Mouse (Mus musculus): ENCODE data around the gene Krtap8-1.

Krtap8-1 gene

DNA sequence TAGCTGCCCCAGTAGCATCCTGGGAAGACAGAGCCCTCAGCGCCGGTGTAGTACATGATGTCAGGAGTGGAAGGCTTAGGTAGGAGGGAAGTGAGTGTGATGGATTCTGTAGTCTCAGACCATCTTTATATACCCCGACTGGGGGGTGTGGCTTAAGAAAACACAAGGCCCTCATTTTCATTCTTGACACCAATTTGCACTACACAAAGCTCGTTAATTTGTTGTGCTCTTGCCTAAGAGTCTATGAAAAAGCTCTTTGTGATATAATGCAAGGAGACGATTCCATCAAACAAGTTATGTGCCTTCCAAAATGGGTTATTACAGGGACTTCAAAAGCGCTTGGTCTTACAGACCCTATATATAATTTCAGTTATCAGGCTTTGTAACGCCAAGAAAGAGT, at the start of gene Krtap8-1:
Gene Krtap8-1 (minus strand): TSS at position 101 of the 400 bp plus-strand sequence.
- in situ Hi-C loops (cut with MboI; ENCODE audit: low sequenced_read_pairs): no loop called here

DNA sequence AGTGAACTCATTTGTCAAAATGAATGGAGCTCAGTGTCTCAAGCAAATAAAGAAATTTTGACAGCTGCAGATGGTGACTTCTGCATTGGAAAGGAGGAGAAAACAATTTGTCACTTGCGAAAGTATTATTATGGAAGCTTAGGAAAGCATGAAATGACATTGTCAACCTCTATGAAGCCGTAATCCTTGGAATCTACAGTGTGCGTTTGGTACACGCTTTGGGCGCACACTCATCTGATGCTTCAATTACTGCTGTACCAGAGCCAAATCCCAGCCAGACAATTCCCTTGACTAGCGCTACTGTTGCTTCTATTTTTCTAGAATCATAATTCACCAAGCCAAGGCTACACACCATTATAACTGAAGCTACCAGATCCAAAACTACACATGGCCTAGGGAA, 49.6 kb upstream of the Krtap8-1 start:
- in situ Hi-C loops (cut with MboI; ENCODE audit: low sequenced_read_pairs): no loop called here

DNA sequence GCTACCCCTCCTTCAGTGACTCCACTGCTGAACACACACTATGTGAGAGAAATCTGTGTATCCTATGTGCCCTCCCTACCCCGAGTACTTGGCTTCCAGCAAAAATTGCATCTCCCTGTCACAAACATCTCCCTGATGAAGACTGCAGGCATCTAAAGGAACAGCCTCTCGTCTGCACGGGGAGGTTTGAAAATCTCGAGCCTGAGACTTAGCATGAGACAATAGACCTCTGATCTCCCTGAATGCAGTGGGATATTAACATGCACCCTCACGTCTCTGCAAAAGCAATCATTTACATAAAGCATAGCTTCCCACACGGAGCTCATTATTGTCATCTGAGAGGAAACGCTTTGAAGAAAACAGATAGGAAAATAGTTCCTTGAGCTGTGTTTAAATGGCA, 42.8 kb upstream of the Krtap8-1 start:
- in situ Hi-C loops (cut with MboI; ENCODE audit: low sequenced_read_pairs): no loop called here

DNA sequence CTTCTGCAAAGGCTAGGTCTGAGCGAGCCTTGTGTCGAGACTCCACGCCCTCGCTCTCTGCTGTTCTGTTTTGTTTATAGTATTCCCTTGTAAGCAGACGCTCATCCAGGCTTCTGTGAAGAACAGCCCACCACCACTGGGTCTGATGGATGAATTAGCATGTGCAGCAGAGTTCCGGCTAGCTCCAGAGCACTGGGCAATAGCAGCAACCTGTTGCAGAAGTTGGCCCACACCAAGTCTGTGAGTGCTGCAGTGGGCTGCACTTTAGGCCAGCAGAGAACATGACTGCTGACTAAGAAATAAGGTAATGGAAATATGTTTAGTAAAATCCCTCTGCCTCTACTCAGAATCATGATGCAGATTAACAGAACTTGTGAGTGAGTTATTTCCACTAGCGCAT, 42.1 kb upstream of the Krtap8-1 start:
- in situ Hi-C loops (cut with MboI; ENCODE audit: low sequenced_read_pairs): no loop called here

DNA sequence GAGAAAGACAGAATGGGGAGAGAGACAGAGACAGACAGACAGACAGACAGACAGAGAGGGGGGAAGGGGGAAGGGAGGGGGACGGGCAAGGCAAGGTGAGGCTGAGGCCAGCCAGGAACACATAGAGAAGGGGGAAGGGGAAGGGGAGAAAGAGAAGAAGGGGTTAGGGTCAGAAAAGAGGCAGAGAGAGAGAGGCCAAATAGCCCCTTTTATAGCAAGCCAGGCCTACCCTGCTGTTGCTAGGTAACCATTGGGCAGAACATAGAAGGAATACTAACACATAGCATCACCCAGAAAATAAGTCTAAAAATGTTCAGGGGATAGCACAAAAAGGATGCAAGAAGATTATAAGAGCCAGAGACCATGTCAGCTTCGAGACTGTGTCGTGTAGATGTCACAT, 40.6 kb upstream of the Krtap8-1 start:
- in situ Hi-C loops (cut with MboI; ENCODE audit: low sequenced_read_pairs): no loop called here

- in situ Hi-C loops (cut with MboI; ENCODE audit: low sequenced_read_pairs): no loop called here
Observed at GRCm38 (mm10) chr16:89520996-89521395, 33.2 kb upstream of the Krtap8-1 start.

DNA sequence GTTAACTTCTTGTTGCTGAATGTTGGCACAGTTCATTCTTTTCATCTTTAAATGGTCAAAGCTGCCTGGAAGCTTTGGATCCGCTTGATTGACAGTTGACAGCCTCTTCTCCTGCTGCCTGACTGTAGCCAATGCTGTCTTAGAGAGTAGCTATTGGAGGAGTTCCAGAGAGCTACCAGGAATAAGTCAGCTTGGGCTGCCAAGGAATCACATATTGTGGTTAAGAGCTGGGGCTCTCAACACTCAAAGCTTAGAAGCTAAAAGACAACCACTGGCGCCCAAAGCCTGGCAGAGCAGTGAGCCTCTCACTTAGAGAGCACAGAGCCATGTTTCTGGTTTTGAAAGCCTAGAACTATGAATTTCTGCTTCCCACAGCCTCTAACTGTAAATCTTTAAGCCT, 32.8 kb upstream of the Krtap8-1 start:
- in situ Hi-C loops (cut with MboI; ENCODE audit: low sequenced_read_pairs): no loop called here

DNA sequence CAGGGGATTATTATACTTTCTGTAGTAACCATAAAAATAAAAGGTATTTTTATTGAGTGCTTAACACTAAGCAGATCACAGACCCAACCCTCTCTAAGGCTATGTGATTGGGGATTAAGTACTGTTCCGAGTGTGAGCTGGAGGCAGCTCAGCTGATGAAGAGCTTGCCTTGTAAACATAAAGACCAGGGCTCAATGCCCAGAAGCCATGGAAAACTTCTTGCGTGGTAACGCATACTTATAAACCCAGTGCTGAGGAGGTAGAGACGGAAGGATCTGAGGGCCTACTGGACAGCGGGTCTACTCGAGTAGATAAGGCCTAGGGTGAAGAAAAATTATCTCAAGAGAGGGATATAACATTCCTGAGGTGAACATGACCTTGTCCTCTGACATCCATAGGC, 32.3 kb upstream of the Krtap8-1 start:
- in situ Hi-C loops (cut with MboI; ENCODE audit: low sequenced_read_pairs): no loop called here

DNA sequence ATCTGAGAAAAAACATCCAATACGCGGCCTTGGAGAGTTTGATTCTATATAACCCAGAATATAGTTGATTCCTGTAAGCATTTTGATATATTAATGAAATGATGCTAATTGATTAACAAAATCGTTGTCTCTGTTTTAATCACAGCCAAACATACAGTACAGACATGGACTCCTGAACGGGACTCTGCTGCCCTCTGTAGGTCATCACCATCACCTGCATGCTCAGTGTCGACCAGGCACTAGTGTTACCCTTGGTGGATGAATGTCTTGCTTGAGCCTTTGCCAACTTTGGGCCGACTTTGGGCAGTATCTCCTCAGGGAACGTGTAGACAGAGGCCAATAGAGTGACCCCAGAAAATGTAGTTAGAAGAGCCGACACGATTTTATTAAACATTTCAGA, 29.9 kb upstream of the Krtap8-1 start:
- in situ Hi-C loops (cut with MboI; ENCODE audit: low sequenced_read_pairs): no loop called here

- in situ Hi-C loops (cut with MboI; ENCODE audit: low sequenced_read_pairs): no loop called here
Observed at GRCm38 (mm10) chr16:89513431-89513830, 25.7 kb upstream of the Krtap8-1 start.

DNA sequence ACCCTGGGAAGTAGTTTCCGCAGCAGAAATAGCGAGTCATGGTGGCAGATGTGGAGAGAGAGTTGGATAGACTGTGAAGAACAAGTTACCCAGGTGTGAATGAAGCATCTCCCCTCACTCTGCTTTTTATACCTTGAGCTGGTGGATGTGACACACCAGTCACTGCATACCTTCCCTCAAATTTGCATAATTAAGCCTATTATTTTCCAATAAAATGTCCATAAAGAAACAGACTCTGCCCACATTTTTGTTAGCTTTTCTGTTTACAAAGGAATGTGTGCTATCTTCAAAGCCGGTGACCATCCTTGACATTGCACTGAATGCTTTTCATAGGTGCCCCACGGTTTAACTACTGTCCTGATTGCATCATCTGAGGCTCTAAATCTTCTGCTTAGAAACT, 20.5 kb upstream of the Krtap8-1 start, which contains the start of gene Krtap7-1:
Gene Krtap7-1 (minus strand): TSS at position 101 of the 400 bp plus-strand sequence.
- in situ Hi-C loops (cut with MboI; ENCODE audit: low sequenced_read_pairs): no loop called here

GRCm38 (mm10) chr16:89503571-89503970, 15.8 kb upstream of the Krtap8-1 start:
- in situ Hi-C loops (cut with MboI; ENCODE audit: low sequenced_read_pairs): no loop called here

GRCm38 (mm10) chr16:89501870-89502269, 14.1 kb upstream of the Krtap8-1 start:
- in situ Hi-C loops (cut with MboI; ENCODE audit: low sequenced_read_pairs): no loop called here

GRCm38 (mm10) chr16:89497002-89497401, 9.2 kb upstream of the Krtap8-1 start:
- in situ Hi-C loops (cut with MboI; ENCODE audit: low sequenced_read_pairs): no loop called here

DNA sequence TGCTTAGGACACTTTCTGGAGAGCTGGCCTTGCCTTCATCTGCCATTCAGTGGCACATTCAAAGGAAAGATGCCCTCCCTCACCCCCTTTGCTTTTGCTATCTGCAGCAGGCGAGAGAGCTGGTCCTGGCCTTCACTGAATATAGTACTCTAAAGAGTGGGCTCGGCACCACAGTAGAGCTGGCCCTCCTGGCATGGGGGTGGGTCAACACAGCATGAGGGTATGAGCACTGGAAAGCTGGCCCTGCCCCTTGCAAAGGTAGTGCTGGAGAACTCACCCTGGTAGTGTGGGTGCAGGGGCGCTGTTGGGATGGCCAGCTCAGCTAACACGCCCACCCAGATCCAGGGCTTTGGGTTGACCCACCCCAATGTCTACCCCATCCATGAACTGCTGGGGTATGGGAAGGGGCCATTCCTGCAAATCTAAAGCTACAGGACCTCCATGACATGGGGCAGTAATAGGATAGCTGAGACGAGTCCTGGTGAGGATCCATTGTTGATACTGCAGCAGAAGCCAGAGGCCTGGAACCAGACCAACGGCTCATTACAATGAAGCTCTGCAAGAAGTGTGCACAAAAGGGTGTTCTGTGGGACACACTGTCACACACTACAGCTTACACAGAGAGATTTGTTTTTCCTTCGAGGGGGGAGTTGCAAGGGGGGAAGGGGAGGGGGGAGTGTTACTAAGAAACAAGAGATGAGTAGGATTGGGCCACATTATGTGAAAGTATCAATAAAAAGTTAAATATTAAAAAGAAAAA, 7.8 kb upstream of the Krtap8-1 start:
- in situ Hi-C loops (cut with MboI; ENCODE audit: low sequenced_read_pairs): no loop called here

- in situ Hi-C loops (cut with MboI; ENCODE audit: low sequenced_read_pairs): no loop called here
Observed at GRCm38 (mm10) chr16:89477679-89478314, 10.0 kb downstream of the Krtap8-1 start.

DNA sequence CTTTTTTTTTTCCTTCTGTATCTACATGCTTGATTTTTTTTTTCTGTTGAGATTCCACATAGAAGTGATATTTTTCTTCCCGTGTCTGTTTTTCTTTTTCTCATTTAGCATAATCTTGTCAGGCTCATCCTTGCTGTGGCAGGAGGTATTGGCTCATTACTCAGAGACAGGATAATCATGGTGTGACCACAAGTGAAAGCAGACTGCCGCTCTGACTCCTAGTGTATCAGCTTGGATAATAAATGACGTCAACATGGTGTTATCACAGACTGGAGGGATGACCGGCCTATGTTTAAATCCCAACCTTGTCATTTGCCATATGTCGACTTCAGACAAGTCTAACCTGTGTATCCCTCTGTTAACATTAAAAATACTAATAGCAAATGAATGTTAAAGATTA, 26.6 kb downstream of the Krtap8-1 start:
- in situ Hi-C loops (cut with MboI; ENCODE audit: low sequenced_read_pairs): no loop called here

Data from CH12F3 (cell line).